Mouse (Mus musculus) cortical plate, adult 2 months (tissue): ENCODE measurements at regions not wholly inside any gene's neighbourhood (a gene's known extent, or its start where the extent isn't known, plus 50 kb on each side); places are given as distances from the start of the nearest gene placed in this dataset.

Experiments
- CTCF ChIP-seq: fragments of 200-500 bp; IDR thresholded peaks from 2 replicates; pipeline ENCODE4 v1.5.1; 2011; ENCODE audit warnings: mild to moderate bottlenecking, control low read depth, low read length; ENCODE audit not compliant: insufficient read depth; ENCODE audit errors: extremely low read depth
- POLR2A ChIP-seq: fragments of 200-500 bp; IDR thresholded peaks from 2 replicates; pipeline ENCODE4 v1.6.1; 2011; ENCODE audit warnings: mild to moderate bottlenecking, low read length, control low read depth; ENCODE audit not compliant: insufficient read depth; ENCODE audit errors: extremely low read depth

GRCm38 (mm10) chr5:100249757-100250156, 90.1 kb upstream of the Tmem150c start:
- TF ChIP-seq CTCF: peak; percentile 18; the same call in 1 of the 2 replicates
- no peak for TF ChIP-seq POLR2A
